Mouse (Mus musculus): ENCODE data around the gene Troap.

The Troap gene

DNA sequence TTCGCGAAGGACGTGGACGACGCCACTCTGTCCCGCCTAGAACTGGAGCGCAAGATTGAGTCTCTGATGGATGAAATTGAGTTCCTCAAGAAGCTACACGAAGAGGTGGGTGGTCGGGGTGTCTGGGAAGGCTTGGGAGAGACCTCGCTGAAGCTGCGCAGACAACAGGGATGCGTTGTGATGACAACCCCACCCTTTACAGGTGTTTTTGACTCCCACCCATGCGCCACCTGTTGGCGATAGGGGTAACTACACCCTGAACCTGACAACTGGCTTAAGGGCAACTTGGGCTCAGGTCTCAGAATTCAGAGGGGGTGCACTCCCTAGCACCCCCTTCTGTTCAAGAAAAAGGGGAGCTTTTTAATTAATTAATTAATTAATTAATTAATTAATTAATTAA, 18.0 kb upstream of the Troap start:
- ChIA-PET POLR2A (interaction anchor here (0.5 to 6.0 kb wide), 18 partner anchors 12 to 1366 kb away, joined by 3 to 48 read pairs (median 6); partner anchors contain the start of genes Tuba1c (in 3 of the 4), C1ql4 (in 1 of the 4), Dnajc22 (in 1 of the 4) and Gm49450 (in 1 of the 4)), CTCF (interaction anchor here (0.5 to 3.8 kb wide), 31 partner anchors 9 to 597 kb away, joined by 3 to 24 read pairs (median 5); partner anchors contain the start of genes C1ql4 (in 2 of the 4), Dnajc22 (in 2 of the 4), Prpf40b (in 1 of the 4) and Troap (in 1 of the 4))

GRCm38 (mm10) chr15:99065557-99066165, 8.7 kb upstream of the Troap start:
- ChIA-PET POLR2A (interaction anchor here in 3 of 4 experiments (0.6 to 1.5 kb wide), 6 partner anchors 8 to 45 kb away, joined by 3 to 7 read pairs (median 3); partner anchors contain the start of genes Troap (in 2 of the 3), Prph (in 1 of the 3) and Tuba1c (in 1 of the 3)), CTCF (interaction anchor here in 2 of 4 experiments (0.5 to 2.0 kb wide), 12 partner anchors 9 to 351 kb away, joined by 3 to 8 read pairs (median 4); partner anchors contain the start of genes Dnajc22 (in 1 of the 2) and Prph (in 1 of the 2))

- ChIA-PET POLR2A (interaction anchor here in 2 of 4 experiments (0.6 to 1.8 kb wide), 8 partner anchors 10 to 309 kb away, joined by 3 to 7 read pairs (median 4); partner anchors contain the start of genes Dnajc22 (in 1 of the 2) and Prph (in 1 of the 2)), CTCF (interaction anchor here (0.6 to 2.3 kb wide), 24 partner anchors 10 to 92 kb away, joined by 3 to 10 read pairs (median 4); partner anchors contain the start of genes Prph (in 2 of the 4) and Dnajc22 (in 1 of the 4))
Measured at GRCm38 (mm10) chr15:99071988-99072387, 2.4 kb upstream of the Troap start.

- CTCF ChIA-PET, result interaction anchor here (0.5 to 3.1 kb wide), 50 partner anchors 8 to 341 kb away, joined by 3 to 36 read pairs (median 4); partner anchors contain the start of genes C1ql4 (in 3 of the 4), Dnajc22 (in 3 of the 4) and Prph (in 2 of the 4)
- POLR2A ChIA-PET, result interaction anchor here (0.5 to 4.8 kb wide), 69 partner anchors 9 to 347 kb away, joined by 3 to 46 read pairs (median 4); partner anchors contain the start of genes C1ql4 (in 3 of the 4), Dnajc22 (in 3 of the 4), Tuba1c (in 3 of the 4) and Prph (in 2 of the 4)
Measured at GRCm38 (mm10) chr15:99074600-99075333, 392 bp downstream of the Troap start.

DNA sequence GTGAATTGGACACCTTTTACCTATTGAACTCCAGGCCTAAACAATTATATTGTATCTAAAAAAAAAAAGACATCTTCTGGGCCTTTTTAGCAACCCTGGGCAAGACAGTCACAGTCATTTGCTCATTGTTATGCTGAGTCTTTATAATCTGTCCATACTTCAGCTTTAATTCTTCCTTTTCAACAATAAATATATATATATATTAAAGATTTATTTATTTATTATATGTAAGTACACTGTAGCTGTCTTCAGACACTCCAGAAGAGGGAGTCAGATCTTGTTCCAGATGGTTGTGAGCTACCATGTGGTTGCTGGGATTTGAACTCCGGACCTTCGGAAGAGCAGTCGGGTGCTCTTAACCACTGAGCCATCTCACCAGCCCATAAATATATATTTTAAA, 1.6 kb downstream of the Troap start:
- CTCF ChIA-PET, result interaction anchor here (0.5 to 3.1 kb wide), 7 partner anchors 21 to 50 kb away, joined by 3 to 20 read pairs (median 9); partner anchors contain the start of gene Prph (in 1 of the 4)

DNA sequence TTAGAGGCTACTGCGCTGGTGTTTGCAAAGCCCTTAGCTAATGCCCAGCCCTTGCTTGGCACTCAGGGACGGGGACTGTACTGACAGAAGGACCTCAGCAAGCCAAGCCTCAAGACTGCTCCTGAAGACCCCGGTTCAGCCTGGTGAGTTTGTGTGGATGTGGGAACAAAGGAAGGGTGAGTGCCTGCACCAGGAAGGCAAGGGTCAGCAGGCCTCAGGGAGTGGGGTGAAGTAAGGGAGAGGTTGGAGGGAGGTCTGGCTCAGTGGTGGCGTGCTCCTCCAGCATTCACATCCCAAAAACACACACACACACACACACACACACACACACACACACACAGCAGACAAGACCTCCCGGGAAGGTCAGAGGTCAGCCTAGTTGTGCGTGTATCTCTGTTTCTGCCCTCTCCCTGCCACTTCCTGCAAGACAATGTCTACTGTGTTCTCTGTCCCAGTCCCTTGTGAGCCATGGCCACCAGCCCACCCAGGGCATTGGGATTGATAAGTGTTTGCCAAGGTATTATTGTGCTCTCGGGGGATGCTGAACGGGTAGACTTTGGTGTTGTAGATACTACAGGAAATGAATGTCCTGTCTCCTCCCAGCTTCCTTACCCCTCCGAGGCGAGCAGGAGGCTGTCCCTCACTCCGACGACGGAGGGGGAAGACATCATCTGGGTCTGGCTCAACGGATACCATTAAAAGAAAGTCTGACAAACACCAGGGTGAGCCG, 4.0 kb downstream of the Troap start:
- ChIA-PET POLR2A (interaction anchor here in 3 of 4 experiments (0.7 to 4.8 kb wide), 6 partner anchors 7 to 344 kb away, joined by 3 to 46 read pairs (median 6); partner anchors contain the start of genes C1ql4 (in 1 of the 3) and Tuba1c (in 1 of the 3)), CTCF (interaction anchor here in 2 of 4 experiments (0.6 to 1.9 kb wide), 3 partner anchors 15 to 35 kb away, joined by 3 to 6 read pairs (median 3); partner anchors contain the start of gene Dnajc22 (in 1 of the 2))

More for the DNA sequence above, 1.6 kb downstream of the Troap start:
- POLR2A ChIA-PET, result interaction anchor here in 3 of 4 experiments (0.6 to 4.8 kb wide), 13 partner anchors 9 to 340 kb away, joined by 3 to 46 read pairs (median 8); partner anchors contain the start of genes Tuba1c (in 3 of the 3), C1ql4 (in 1 of the 3) and Dnajc22 (in 1 of the 3)

DNA sequence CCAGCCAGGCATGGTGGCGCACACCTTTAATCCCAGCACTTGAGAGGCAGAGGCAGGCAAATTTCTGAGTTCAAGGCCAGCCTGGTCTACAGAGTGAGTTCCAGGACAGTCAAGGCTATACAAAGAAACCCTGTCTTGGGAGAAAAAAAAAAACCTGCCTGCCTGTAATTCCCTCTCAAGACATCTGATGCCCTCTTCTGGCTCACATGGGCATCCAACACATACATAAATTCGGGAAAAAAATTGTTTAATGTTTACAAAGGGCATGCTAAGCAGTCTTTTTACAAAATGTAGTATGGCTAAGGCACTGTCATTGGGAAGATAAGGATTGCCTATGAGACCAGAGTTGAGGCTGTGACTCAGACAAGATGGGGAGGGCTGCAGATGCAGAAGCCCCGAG, 5.4 kb downstream of the Troap start:
- POLR2A ChIA-PET, result no interaction called here
- CTCF ChIA-PET, result no interaction called here

DNA sequence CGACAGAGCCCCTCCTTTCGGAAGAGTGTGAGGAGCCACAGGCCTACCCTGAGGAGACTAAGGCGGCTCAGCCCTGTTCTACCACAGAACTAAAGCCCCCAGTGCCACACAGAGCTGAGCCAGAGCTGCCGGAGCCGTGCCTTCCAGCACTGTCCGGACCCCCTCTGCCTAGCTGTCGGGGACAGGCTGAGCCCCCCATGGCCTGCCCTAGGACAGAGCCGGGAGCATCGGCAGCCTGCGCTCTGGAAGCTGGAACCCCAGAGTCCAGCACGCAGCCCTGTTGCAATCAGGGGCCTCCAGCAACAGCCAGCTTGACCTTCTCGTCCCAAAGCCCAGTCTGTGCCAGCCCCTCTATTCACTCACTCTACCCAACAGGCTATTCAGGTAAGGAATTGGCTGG, 7.9 kb downstream of the Troap start:
- POLR2A ChIA-PET, result interaction anchor here in 3 of 4 experiments (0.5 to 1.8 kb wide), 8 partner anchors 10 to 52 kb away, joined by 3 to 7 read pairs (median 4); partner anchors contain the start of genes Tuba1c (in 2 of the 3) and Prph (in 1 of the 3)

GRCm38 (mm10) chr15:99082840-99083239, 8.5 kb downstream of the Troap start:
- POLR2A ChIA-PET, result interaction anchor here in 3 of 4 experiments (0.5 to 4.3 kb wide), 10 partner anchors 7 to 252 kb away, joined by 3 to 46 read pairs (median 5); partner anchors contain the start of genes Tuba1c (in 2 of the 3), Prkag1 (in 1 of the 3) and Troap (in 1 of the 3)
- CTCF ChIA-PET, result interaction anchor here (0.7 to 2.0 kb wide), 12 partner anchors 8 to 821 kb away, joined by 3 to 11 read pairs (median 4); partner anchors contain the start of gene Dnajc22 (in 3 of the 4)

More for the DNA sequence above, 7.9 kb downstream of the Troap start:
- CTCF ChIA-PET, result interaction anchor here in 3 of 4 experiments (0.6 to 1.9 kb wide), 13 partner anchors 7 to 822 kb away, joined by 3 to 10 read pairs (median 3); partner anchors contain the start of genes Dnajc22 (in 1 of the 3) and Tuba1c (in 1 of the 3)

GRCm38 (mm10) chr15:99083258-99083657, 8.9 kb downstream of the Troap start:
- ChIA-PET CTCF (interaction anchor here in 3 of 4 experiments (0.9 to 2.0 kb wide), 10 partner anchors 9 to 32 kb away, joined by 3 to 11 read pairs (median 6); partner anchors contain the start of genes Dnajc22 (in 3 of the 3) and Troap (in 2 of the 3)), POLR2A (interaction anchor here in 3 of 4 experiments (0.5 to 4.3 kb wide), 9 partner anchors 7 to 285 kb away, joined by 3 to 46 read pairs (median 3); partner anchors contain the start of genes Prkag1 (in 1 of the 3), Troap (in 1 of the 3) and Tuba1c (in 1 of the 3))

- ChIA-PET CTCF (interaction anchor here in 3 of 4 experiments (0.7 to 2.0 kb wide), 12 partner anchors 9 to 170 kb away, joined by 3 to 11 read pairs (median 5); partner anchors contain the start of genes Dnajc22 (in 3 of the 3) and Troap (in 2 of the 3)), POLR2A (interaction anchor here (0.6 to 4.3 kb wide), 18 partner anchors 8 to 406 kb away, joined by 3 to 46 read pairs (median 4); partner anchors contain the start of genes Troap (in 3 of the 4), Prkag1 (in 1 of the 4) and Tuba1c (in 1 of the 4))
Measured at GRCm38 (mm10) chr15:99083867-99084557, 9.6 kb downstream of the Troap start.

GRCm38 (mm10) chr15:99084618-99085017, 10.2 kb downstream of the Troap start:
- ChIA-PET POLR2A (interaction anchor here (0.6 to 4.3 kb wide), 16 partner anchors 9 to 407 kb away, joined by 3 to 46 read pairs (median 4); partner anchors contain the start of genes Troap (in 3 of the 4) and Tuba1c (in 1 of the 4)), CTCF (interaction anchor here (0.6 to 2.0 kb wide), 10 partner anchors 9 to 332 kb away, joined by 3 to 11 read pairs (median 4); partner anchors contain the start of genes Dnajc22 (in 2 of the 4) and Troap (in 1 of the 4))

DNA sequence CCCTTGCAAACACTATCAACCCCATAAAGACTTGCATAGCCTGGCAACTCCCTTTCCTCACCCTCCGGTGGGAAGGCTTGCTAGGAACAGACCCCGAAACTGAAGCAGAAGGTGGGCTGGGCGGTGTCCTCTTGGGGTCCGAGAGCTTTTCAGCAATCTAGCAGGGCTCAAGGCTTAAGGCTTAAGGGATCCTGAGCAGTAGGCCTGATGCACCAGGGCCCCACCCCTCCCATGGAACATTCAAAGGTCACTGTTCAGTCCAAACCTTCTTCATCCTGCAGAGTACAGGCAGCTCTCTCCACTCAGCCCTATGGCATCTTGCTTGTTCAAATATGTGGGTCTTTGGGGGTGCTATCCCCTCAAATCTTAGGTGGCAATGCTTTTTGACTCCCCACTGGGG, 11.6 kb downstream of the Troap start:
- CTCF ChIA-PET, result interaction anchor here (0.6 to 4.7 kb wide), 12 partner anchors 11 to 179 kb away, joined by 3 to 49 read pairs (median 5); partner anchors contain the start of gene Troap (in 2 of the 4)
- POLR2A ChIA-PET, result interaction anchor here in 3 of 4 experiments (0.6 to 4.7 kb wide), 12 partner anchors 10 to 67 kb away, joined by 3 to 46 read pairs (median 6); partner anchors contain the start of genes Troap (in 3 of the 3), Tuba1c (in 2 of the 3) and Prph (in 1 of the 3)

DNA sequence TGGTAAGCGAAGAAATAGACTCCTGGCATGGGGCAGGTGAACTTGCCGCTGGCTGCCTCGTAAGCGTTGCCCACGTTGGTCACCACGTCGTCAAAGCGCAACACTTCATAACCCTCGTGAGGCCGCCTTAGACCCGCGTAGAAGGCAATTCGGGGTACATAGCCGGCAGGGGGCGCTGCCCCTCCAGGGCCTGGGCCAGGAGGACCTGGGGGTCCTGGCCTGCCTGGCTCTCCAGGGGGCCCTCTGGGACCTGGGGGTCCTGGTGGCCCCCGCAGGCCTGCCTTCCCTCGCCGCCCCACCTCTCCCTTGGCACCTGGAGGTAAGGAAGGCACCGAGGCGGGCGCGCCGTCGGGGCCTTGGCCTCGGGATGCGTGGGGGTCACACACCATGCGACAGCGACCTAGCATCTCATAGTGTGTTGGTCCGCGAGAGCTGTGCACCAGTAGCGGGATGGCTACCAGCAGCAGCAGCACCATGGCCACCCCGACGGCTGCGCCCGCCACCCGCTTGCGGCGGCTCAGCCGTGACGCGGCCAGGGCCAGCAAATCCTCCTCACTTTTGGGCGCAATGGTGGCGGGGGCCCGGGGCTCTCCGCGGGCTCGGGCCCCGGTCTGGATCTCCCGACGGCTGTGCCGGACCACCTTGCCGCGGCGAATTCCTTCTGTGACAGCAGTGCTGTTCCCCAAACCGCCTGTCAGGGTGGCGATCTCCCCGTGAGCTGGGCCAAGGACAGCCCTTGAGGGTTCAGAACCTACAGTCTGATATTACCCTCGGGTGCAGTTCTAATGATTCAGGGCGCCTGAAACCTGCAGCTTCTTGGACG, 13.1 kb downstream of the Troap start, which contains the start of gene C1ql4:
Gene C1ql4, minus strand, starts transcription at position 565 of the 823 bp plus-strand sequence.
- CTCF ChIA-PET, result interaction anchor here (0.6 to 4.7 kb wide), 45 partner anchors 8 to 384 kb away, joined by 3 to 49 read pairs (median 4); partner anchors contain the start of genes Troap (in 3 of the 4), Prph (in 2 of the 4), Prkag1 (in 1 of the 4) and Tuba1c (in 1 of the 4)
- POLR2A ChIA-PET, result interaction anchor here (0.5 to 4.7 kb wide), 35 partner anchors 10 to 232 kb away, joined by 3 to 46 read pairs (median 4); partner anchors contain the start of genes Troap (in 3 of the 4), Tuba1c (in 3 of the 4) and Prph (in 1 of the 4)

Data from embryonic stem cell, embryonic (primary cell).